Mouse (Mus musculus) frontal cortex, postnatal 25 days (tissue): Measurements from ENCODE around the gene Stk39.
"Not testable (repeated sequence)": the region's sequence is repeated elsewhere in the genome, so short reads cannot be mapped to it uniquely, and the experiment has no call there.

Experiments
- DNase-seq, 2 experiments: peaks; one replicate each; pipeline ENCODE4 v3.0.0; 2022; ENCODE audit warnings: low spot score in 2 of 2

Gene Stk39

GRCm38 (mm10) chr2:68288106-68288505 lies 184.0 kb downstream of the Stk39 start:
- no peak for DNase-seq

GRCm38 (mm10) chr2:68284391-68284790 lies 187.7 kb downstream of the Stk39 start:
- DNase-seq = no peak

GRCm38 (mm10) chr2:68283021-68283548 lies 189.0 kb downstream of the Stk39 start:
- no peak for DNase-seq

- no peak for DNase-seq
Observed at GRCm38 (mm10) chr2:68281575-68281974, 190.5 kb downstream of the Stk39 start.

- DNase-seq = no peak
Observed at GRCm38 (mm10) chr2:68271301-68271700, 200.8 kb downstream of the Stk39 start.

- no peak for DNase-seq
Observed at GRCm38 (mm10) chr2:68270836-68271235, 201.2 kb downstream of the Stk39 start.

- DNase-seq = no peak
Observed at GRCm38 (mm10) chr2:68269646-68270045, 202.4 kb downstream of the Stk39 start.

- no peak for DNase-seq
Observed at GRCm38 (mm10) chr2:68264826-68265225, 207.2 kb downstream of the Stk39 start.

- DNase-seq = no peak
Observed at GRCm38 (mm10) chr2:68260911-68261310, 211.2 kb downstream of the Stk39 start.

GRCm38 (mm10) chr2:68257571-68257970 lies 214.5 kb downstream of the Stk39 start:
- peak in 1 of 2 experiments; percentile 20 for DNase-seq

GRCm38 (mm10) chr2:68256472-68256871 lies 215.6 kb downstream of the Stk39 start:
- no peak for DNase-seq

GRCm38 (mm10) chr2:68254756-68255155 lies 217.3 kb downstream of the Stk39 start:
- no peak for DNase-seq

- no peak for DNase-seq
Observed at GRCm38 (mm10) chr2:68253222-68253621, 218.8 kb downstream of the Stk39 start.

GRCm38 (mm10) chr2:68252048-68252758 lies 219.9 kb downstream of the Stk39 start:
- no peak for DNase-seq

GRCm38 (mm10) chr2:68250897-68251296 lies 221.2 kb downstream of the Stk39 start:
- no peak for DNase-seq

GRCm38 (mm10) chr2:68249855-68250424 lies 222.1 kb downstream of the Stk39 start:
- DNase-seq = no peak

- DNase-seq = no peak
Observed at GRCm38 (mm10) chr2:68246284-68246683, 225.8 kb downstream of the Stk39 start.

GRCm38 (mm10) chr2:68244556-68244955 lies 227.5 kb downstream of the Stk39 start:
- DNase-seq = no peak

- no peak for DNase-seq
Observed at GRCm38 (mm10) chr2:68243879-68244553, 228.1 kb downstream of the Stk39 start.

- DNase-seq = no peak
Observed at GRCm38 (mm10) chr2:68243273-68243672, 228.8 kb downstream of the Stk39 start.

GRCm38 (mm10) chr2:68242069-68242468 lies 230.0 kb downstream of the Stk39 start:
- no peak for DNase-seq

- DNase-seq = no peak
Observed at GRCm38 (mm10) chr2:68241640-68242039, 230.4 kb downstream of the Stk39 start.

GRCm38 (mm10) chr2:68239415-68239814 lies 232.7 kb downstream of the Stk39 start:
- not testable (repeated sequence) for DNase-seq
